33 mouse cellular contexts compared by ENCODE assay signal in the genomic region with DNA sequence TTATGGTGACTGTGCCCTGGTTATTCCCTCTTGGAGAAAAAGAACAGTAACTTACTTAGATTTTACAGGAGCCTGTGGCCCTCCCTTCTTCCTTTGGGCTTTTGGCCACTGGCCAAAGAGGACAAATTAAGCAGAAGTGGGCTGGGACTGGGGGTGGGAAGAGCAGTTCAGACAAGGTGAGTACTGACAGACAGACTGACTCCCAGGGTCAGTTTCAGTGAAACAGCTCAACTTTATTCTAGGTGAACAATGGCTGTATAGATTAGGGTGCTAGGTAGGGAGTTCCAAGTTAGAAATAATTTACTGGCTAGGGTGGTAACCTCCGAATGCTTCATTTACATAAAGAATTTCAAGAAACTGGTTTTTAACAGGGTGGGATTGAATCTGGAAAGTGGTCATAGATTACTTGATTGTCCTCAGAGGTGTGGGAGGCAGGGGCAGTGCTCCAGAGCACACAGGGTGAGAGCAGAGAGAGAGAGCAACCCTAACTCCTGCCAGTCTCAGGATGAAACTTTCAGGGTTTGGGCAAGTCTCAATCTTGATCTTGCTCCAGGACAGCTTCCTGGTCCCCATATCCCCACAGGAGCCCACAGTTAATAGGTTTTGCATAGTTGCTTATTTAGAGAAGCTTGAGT. TPM values are rescaled to one million over a fixed set of nuclear protein-coding genes. Genes with fewer than 3 reads are reported as not detected.
DNase-seq lines count a peak whose midpoint lies in the region; ATAC-seq and TF ChIP-seq lines count a peak whose summit lies in the region.
"Had no signal": no experiment of that assay in that cellular context is flagged by ENCODE, and none has a peak within 500 bp of the region (broad histone marks: within the 10 kb centered on the region; RNA-seq: fewer than 3 reads in every experiment).

No protein-coding gene starts in this region.

- no peak overlapping the region for H3K4me3 ChIP-seq in intestine, embryonic 15.5 days (replicated peaks)
- no peak overlapping the region for H3K4me3 ChIP-seq in intestine, postnatal 0 days (ENCODE audit: low read depth, low read length)
- H3K4me3 ChIP-seq in stomach, embryonic 16.5 days (replicated peaks; ENCODE audit: low read length) = no peak overlapping the region
- H3K4me3 ChIP-seq in stomach, postnatal 0 days (ENCODE audit: low read depth, low read length) = no peak overlapping the region
- H3K4me3 ChIP-seq in embryonic facial prominence, embryonic 15.5 days (replicated peaks) = no peak overlapping the region
- no peak overlapping the region for H3K4me3 ChIP-seq in limb, embryonic 15.5 days
- H3K4me3 ChIP-seq in hindbrain, embryonic 14.5 days (replicated peaks; ENCODE audit: low read length) = no peak overlapping the region
- H3K4me3 ChIP-seq: embryonic facial prominence, embryonic 12.5 days; gastrocnemius, adult 2 months; heart, embryonic 12.5 days; heart, embryonic 15.5 days; hindbrain, embryonic 15.5 days had no signal

- no peak overlapping the region for H3K4me2 ChIP-seq in intestine, embryonic 15.5 days (replicated peaks)
- H3K4me2 ChIP-seq in intestine, postnatal 0 days (replicated peaks; ENCODE audit: low read depth) = no peak overlapping the region
- H3K4me2 ChIP-seq in stomach, embryonic 16.5 days (ENCODE audit: low read depth, low read length) = no peak overlapping the region
- no peak overlapping the region for H3K4me2 ChIP-seq in stomach, postnatal 0 days (replicated peaks; ENCODE audit: low read depth)
- H3K4me2 ChIP-seq in embryonic facial prominence, embryonic 15.5 days (replicated peaks) = no peak overlapping the region
- H3K4me2 ChIP-seq in limb, embryonic 15.5 days = no peak overlapping the region
- H3K4me2 ChIP-seq in hindbrain, embryonic 14.5 days (replicated peaks) = no peak overlapping the region
- H3K4me2 ChIP-seq: embryonic facial prominence, embryonic 12.5 days; heart, embryonic 12.5 days; heart, embryonic 15.5 days; hindbrain, embryonic 15.5 days had no signal

- no peaks in the 10 kb centered on the region for H3K27me3 ChIP-seq in intestine, embryonic 15.5 days (replicated peaks)
- H3K27me3 ChIP-seq in intestine, postnatal 0 days (replicated peaks; ENCODE audit: control insufficient read depth, insufficient read depth, low read length) = no peaks in the 10 kb centered on the region
- no peaks in the 10 kb centered on the region for H3K27me3 ChIP-seq in stomach, embryonic 16.5 days (ENCODE audit: control insufficient read depth, insufficient read depth, low read length)
- no peaks in the 10 kb centered on the region for H3K27me3 ChIP-seq in stomach, postnatal 0 days (ENCODE audit: control insufficient read depth, insufficient read depth, low read length)
- H3K27me3 ChIP-seq in embryonic facial prominence, embryonic 15.5 days = no peaks in the 10 kb centered on the region
- no peaks in the 10 kb centered on the region for H3K27me3 ChIP-seq in limb, embryonic 15.5 days
- H3K27me3 ChIP-seq in hindbrain, embryonic 14.5 days (ENCODE audit: control insufficient read depth, insufficient read depth, low read length) = no peaks in the 10 kb centered on the region
- H3K27me3 ChIP-seq: embryonic facial prominence, embryonic 12.5 days; heart, embryonic 12.5 days; heart, embryonic 15.5 days; hindbrain, embryonic 15.5 days had no signal

- DNase-seq in stomach, postnatal 0 days (ENCODE audit: low spot score) = no peak
- no peak for DNase-seq in hindbrain, embryonic 14.5 days (ENCODE audit: low spot score)
- DNase-seq: adrenal gland, adult 8-10 months; adrenal gland, postnatal 25 days; cerebellum, adult 11-12 months; cerebellum, adult 8-10 months; cerebellum, postnatal 10 days; cerebellum, postnatal 36 days; forebrain, postnatal 0 days; gastrocnemius, adult 2 months; gastrocnemius, postnatal 14 days; heart, adult 18-20 months; heart, postnatal 10 days; heart, postnatal 4 days had no signal

- no peak overlapping the region for H3K9ac ChIP-seq in intestine, embryonic 15.5 days
- no peak overlapping the region for H3K9ac ChIP-seq in intestine, postnatal 0 days (ENCODE audit: low read depth, low read length)
- H3K9ac ChIP-seq in stomach, embryonic 16.5 days (ENCODE audit: low read length) = no peak overlapping the region
- H3K9ac ChIP-seq in stomach, postnatal 0 days (ENCODE audit: low read length) = no peak overlapping the region
- H3K9ac ChIP-seq in embryonic facial prominence, embryonic 15.5 days = no peak overlapping the region
- H3K9ac ChIP-seq in limb, embryonic 15.5 days = no peak overlapping the region
- H3K9ac ChIP-seq in hindbrain, embryonic 14.5 days = no peak overlapping the region
- H3K9ac ChIP-seq: embryonic facial prominence, embryonic 12.5 days; forebrain, postnatal 0 days; heart, embryonic 12.5 days; heart, embryonic 15.5 days; hindbrain, embryonic 15.5 days had no signal

- H3K9me3 ChIP-seq in intestine, embryonic 15.5 days = no peaks in the 10 kb centered on the region
- H3K9me3 ChIP-seq in intestine, postnatal 0 days (ENCODE audit: control insufficient read depth) = no peaks in the 10 kb centered on the region
- H3K9me3 ChIP-seq in stomach, embryonic 16.5 days (replicated peaks; ENCODE audit: control insufficient read depth, low read length) = no peaks in the 10 kb centered on the region
- H3K9me3 ChIP-seq in stomach, postnatal 0 days (ENCODE audit: control insufficient read depth, low read length) = no peaks in the 10 kb centered on the region
- H3K9me3 ChIP-seq in embryonic facial prominence, embryonic 15.5 days (replicated peaks) = no peaks in the 10 kb centered on the region; the same call in 1 of the 2 replicates
- H3K9me3 ChIP-seq in limb, embryonic 15.5 days = no peaks in the 10 kb centered on the region
- H3K9me3 ChIP-seq in hindbrain, embryonic 14.5 days (ENCODE audit: control insufficient read depth, low read length) = no peaks in the 10 kb centered on the region
- H3K9me3 ChIP-seq: embryonic facial prominence, embryonic 12.5 days; heart, embryonic 15.5 days; hindbrain, embryonic 15.5 days had no signal

- H3K27ac ChIP-seq in intestine, embryonic 15.5 days = no peak overlapping the region
- no peak overlapping the region for H3K27ac ChIP-seq in intestine, postnatal 0 days (ENCODE audit: low read depth, low read length)
- H3K27ac ChIP-seq in stomach, embryonic 16.5 days (ENCODE audit: low read length) = no peak overlapping the region
- H3K27ac ChIP-seq in stomach, postnatal 0 days (replicated peaks) = no peak overlapping the region
- no peak overlapping the region for H3K27ac ChIP-seq in embryonic facial prominence, embryonic 15.5 days (replicated peaks)
- no peak overlapping the region for H3K27ac ChIP-seq in limb, embryonic 15.5 days
- H3K27ac ChIP-seq in hindbrain, embryonic 14.5 days = no peak overlapping the region
- H3K27ac ChIP-seq: embryonic facial prominence, embryonic 12.5 days; gastrocnemius, adult 2 months; heart, embryonic 15.5 days; hindbrain, embryonic 15.5 days had no signal

- 61% methylated on average over 1 of the region's 1 CpGs for WGBS in intestine, embryonic 15.5 days
- 45% methylated on average over 1 of the region's 1 CpGs for WGBS in intestine, postnatal 0 days
- WGBS in stomach, embryonic 16.5 days = 43% methylated on average over 1 of the region's 1 CpGs
- 48% methylated on average over 1 of the region's 1 CpGs for WGBS in stomach, postnatal 0 days
- WGBS in embryonic facial prominence, embryonic 15.5 days = 67% methylated on average over 1 of the region's 1 CpGs
- WGBS in limb, embryonic 15.5 days = 44% methylated on average over 1 of the region's 1 CpGs
- 62% methylated on average over 1 of the region's 1 CpGs for WGBS in hindbrain, embryonic 14.5 days

- no peak for TF ChIP-seq EP300 in stomach, postnatal 0 days (optimal IDR thresholded peaks at IDR 0.05)

- no peak for TF ChIP-seq CTCF in intestine, postnatal 0 days (IDR thresholded peaks at IDR 0.05; ENCODE audit: low read depth)
- TF ChIP-seq CTCF in stomach, postnatal 0 days (IDR thresholded peaks at IDR 0.05; ENCODE audit: low read depth) = no peak

- no peaks in the 10 kb centered on the region for H3K4me1 ChIP-seq in intestine, embryonic 15.5 days (replicated peaks)
- H3K4me1 ChIP-seq in intestine, postnatal 0 days (replicated peaks; ENCODE audit: control insufficient read depth, insufficient read depth, low read length) = no peaks in the 10 kb centered on the region
- H3K4me1 ChIP-seq in stomach, embryonic 16.5 days (ENCODE audit: control insufficient read depth, insufficient read depth, low read length) = no peaks in the 10 kb centered on the region
- no peaks in the 10 kb centered on the region for H3K4me1 ChIP-seq in stomach, postnatal 0 days (replicated peaks; ENCODE audit: control insufficient read depth, insufficient read depth)
- no peaks in the 10 kb centered on the region for H3K4me1 ChIP-seq in embryonic facial prominence, embryonic 15.5 days
- no peaks in the 10 kb centered on the region for H3K4me1 ChIP-seq in limb, embryonic 15.5 days
- no peaks in the 10 kb centered on the region for H3K4me1 ChIP-seq in hindbrain, embryonic 14.5 days (replicated peaks; ENCODE audit: control insufficient read depth, insufficient read depth, low read length)
- H3K4me1 ChIP-seq: embryonic facial prominence, embryonic 12.5 days; heart, embryonic 12.5 days; heart, embryonic 15.5 days; hindbrain, embryonic 15.5 days had no signal

- H3K36me3 ChIP-seq in intestine, embryonic 15.5 days = no peaks in the 10 kb centered on the region
- no peaks in the 10 kb centered on the region for H3K36me3 ChIP-seq in intestine, postnatal 0 days (ENCODE audit: control insufficient read depth, insufficient read depth)
- H3K36me3 ChIP-seq in stomach, embryonic 16.5 days (ENCODE audit: control insufficient read depth, insufficient read depth, low read length) = no peaks in the 10 kb centered on the region
- no peaks in the 10 kb centered on the region for H3K36me3 ChIP-seq in stomach, postnatal 0 days (ENCODE audit: control insufficient read depth, insufficient read depth, low read length)
- no peaks in the 10 kb centered on the region for H3K36me3 ChIP-seq in embryonic facial prominence, embryonic 15.5 days
- H3K36me3 ChIP-seq in limb, embryonic 15.5 days = no peaks in the 10 kb centered on the region
- no peaks in the 10 kb centered on the region for H3K36me3 ChIP-seq in hindbrain, embryonic 14.5 days (replicated peaks; ENCODE audit: control insufficient read depth, insufficient read depth)
- H3K36me3 ChIP-seq: embryonic facial prominence, embryonic 12.5 days; heart, embryonic 12.5 days; heart, embryonic 15.5 days; hindbrain, embryonic 15.5 days had no signal

- 0 out of 2 replicates have a peak, but pooled peaks have one; percentile 49 for ATAC-seq in intestine, embryonic 15.5 days
- ATAC-seq in intestine, postnatal 0 days = no peak
- ATAC-seq in stomach, embryonic 16.5 days (ENCODE audit: insufficient read depth, low FRiP score) = 0 out of 2 replicates have a peak, but pooled peaks have one; percentile 76
- ATAC-seq in stomach, postnatal 0 days (ENCODE audit: low FRiP score, low TSS enrichment) = no peak
- 0 out of 2 replicates have a peak, but pooled peaks have one; percentile 15 for ATAC-seq in embryonic facial prominence, embryonic 15.5 days (ENCODE audit: insufficient number of reproducible peaks, low FRiP score, low TSS enrichment, low read depth)
- ATAC-seq in limb, embryonic 15.5 days (ENCODE audit: insufficient number of reproducible peaks, low FRiP score, low TSS enrichment, low read depth) = peak; percentile 76
- no peak for ATAC-seq in hindbrain, embryonic 14.5 days (ENCODE audit: low FRiP score)
- no peak for ATAC-seq in megakaryocyte-erythroid progenitor cell, adult 5-6 weeks (replicated peaks; ENCODE audit: low FRiP score, low TSS enrichment, poor library complexity, severe bottlenecking)
- ATAC-seq: activated CD4-positive, CD25-positive, alpha-beta regulatory T cell, adult 4 months; forebrain, embryonic 14.5 days; forebrain, postnatal 0 days had no signal

RNA-seq across cellular contexts. Expression of a gene that starts 5.3 kb away (rescaled TPM):
- not detected in 2 replicates for polyA plus RNA-seq in intestine, embryonic 15.5 days (2015; fragmentation: Nextera tagmentation; extraction: Ambion mirVana)
- not detected in 2 replicates for polyA plus RNA-seq in intestine, postnatal 0 days (2015; fragmentation: Nextera tagmentation; extraction: Ambion mirVana)
- polyA plus RNA-seq in stomach, embryonic 16.5 days (2015; fragmentation: Nextera tagmentation; extraction: Ambion mirVana) = not detected in 2 replicates
- 0.06 and 0.13 TPM in 2 replicates for polyA plus RNA-seq in stomach, postnatal 0 days (2015; fragmentation: Nextera tagmentation; extraction: Ambion mirVana)
- 0.11 and 0.24 TPM in 2 replicates for polyA plus RNA-seq in embryonic facial prominence, embryonic 15.5 days (2015; fragmentation: Nextera tagmentation; extraction: Ambion mirVana)
- 0.22 TPM in 1 of 2 replicates, not detected in the other for polyA plus RNA-seq in limb, embryonic 15.5 days (2015; fragmentation: Nextera tagmentation; extraction: Ambion mirVana)
- not detected in 2 replicates for polyA plus RNA-seq in hindbrain, embryonic 14.5 days (2014; fragmentation: Nextera tagmentation; extraction: Ambion mirVana)
- not detected in 2 replicates for total RNA-seq in megakaryocyte-erythroid progenitor cell, adult 5-6 weeks (2014; fragmentation: Nextera tagmentation)
- not detected in 2 replicates for total RNA-seq in megakaryocyte-erythroid progenitor cell, adult 5-6 weeks (2017)
- total RNA-seq: adrenal gland, adult 8-10 months; adrenal gland, postnatal 25 days; ES-E14; forebrain, postnatal 0 days; gastrocnemius, adult 2 months; gastrocnemius, postnatal 14 days; gastrocnemius, postnatal 4 days; heart, adult 18-20 months; heart, postnatal 10 days; heart, postnatal 4 days had no signal
- polyA plus RNA-seq: activated CD4-positive, CD25-positive, alpha-beta regulatory T cell, adult 4 months; brain, embryonic 14.5 days; C2C12; embryonic facial prominence, embryonic 12.5 days; forebrain, embryonic 11.5 days; forebrain, embryonic 14.5 days; forebrain, postnatal 0 days; frontal cortex, adult 2 months; heart, embryonic 12.5 days; heart, embryonic 15.5 days; hindbrain, embryonic 11.5 days; hindbrain, embryonic 15.5 days had no signal

Comparison
In these comparisons a context has a peak if more than half of its experiments do, and no peak if none do; other contexts are left out.
1. ATAC-seq: peak in intestine, embryonic 15.5 days (single experiment), stomach, embryonic 16.5 days (single experiment), embryonic facial prominence, embryonic 15.5 days (single experiment) and limb, embryonic 15.5 days (single experiment); none in intestine, postnatal 0 days (single experiment), stomach, postnatal 0 days (single experiment), hindbrain, embryonic 14.5 days (single experiment) and megakaryocyte-erythroid progenitor cell, adult 5-6 weeks (single experiment).